Mouse (Mus musculus) small intestine, adult 2 months (tissue): ENCODE results near the gene Slc25a4.

Experiments used
- CTCF ChIP-seq: fragments of 200-500 bp; IDR thresholded peaks from 2 replicates; pipeline ENCODE4 v1.5.1; 2012; ENCODE audit warnings: low read depth, mild to moderate bottlenecking, control low read depth, inconsistent platforms, low read length, moderate library complexity, mixed read lengths; ENCODE audit not compliant: insufficient replicate concordance, insufficient read length; ENCODE audit errors: extremely low read depth
- POLR2A ChIP-seq: fragments of 200-500 bp; IDR thresholded peaks from 2 replicates; pipeline ENCODE4 v1.6.1; 2012; ENCODE audit warnings: low read depth, mild to moderate bottlenecking, control low read depth, inconsistent platforms, low read length, moderate library complexity

- no peak for TF ChIP-seq POLR2A
- no peak for TF ChIP-seq CTCF
Measured at GRCm38 (mm10) chr8:46163870-46164190, 47.3 kb downstream of the Slc25a4 start.
